Mouse (Mus musculus): Measurements from ENCODE around the gene Mrpl43.

Mrpl43 gene

GRCm38 (mm10) chr19:44977148-44977547, 29.1 kb downstream of the Mrpl43 start:
- DNase-seq (ENCODE audit: low read depth, low spot score), result no peak

GRCm38 (mm10) chr19:44976636-44977035, 29.6 kb downstream of the Mrpl43 start:
- DNase-seq (ENCODE audit: low read depth, low spot score), result no peak

DNA sequence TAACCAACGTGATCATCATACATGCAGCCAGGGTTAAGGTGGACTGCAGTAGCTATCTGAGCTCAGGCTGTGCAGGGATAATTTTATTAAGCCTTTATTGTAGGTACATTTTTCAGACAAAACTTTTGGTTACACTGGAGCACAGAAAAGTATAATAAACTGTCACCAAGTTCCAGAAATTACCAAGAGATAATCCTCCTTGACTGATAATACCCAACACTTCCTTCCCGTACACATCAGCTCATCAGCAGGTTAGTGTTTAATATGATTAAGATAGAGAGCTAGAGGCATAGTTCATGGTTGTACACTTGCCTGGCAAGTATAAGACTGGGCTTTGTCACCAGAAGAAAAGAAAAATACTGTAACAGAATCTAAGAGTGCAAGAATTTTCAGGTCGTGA, 37.9 kb downstream of the Mrpl43 start:
- no peak for DNase-seq (ENCODE audit: low read depth, low spot score)

DNA sequence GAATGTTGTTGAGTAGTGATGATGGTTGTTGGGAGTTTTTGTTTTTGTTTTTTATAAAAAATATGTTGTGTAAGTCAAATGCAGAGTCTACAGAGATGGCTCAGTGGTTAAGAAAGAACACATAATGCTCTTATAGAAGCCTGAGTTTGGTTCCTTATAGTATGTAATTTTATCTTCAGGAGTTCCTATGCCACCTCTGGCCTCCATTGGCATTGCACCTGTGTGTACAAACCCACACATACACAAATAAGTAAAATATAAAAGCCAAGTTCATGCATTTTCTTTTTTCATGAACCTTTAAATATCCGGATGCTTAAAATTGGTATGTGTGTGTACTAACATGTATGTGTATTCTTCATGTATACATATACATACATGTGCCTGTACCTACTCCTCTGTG, 40.3 kb downstream of the Mrpl43 start:
- DNase-seq (ENCODE audit: low read depth, low spot score), result no peak

DNA sequence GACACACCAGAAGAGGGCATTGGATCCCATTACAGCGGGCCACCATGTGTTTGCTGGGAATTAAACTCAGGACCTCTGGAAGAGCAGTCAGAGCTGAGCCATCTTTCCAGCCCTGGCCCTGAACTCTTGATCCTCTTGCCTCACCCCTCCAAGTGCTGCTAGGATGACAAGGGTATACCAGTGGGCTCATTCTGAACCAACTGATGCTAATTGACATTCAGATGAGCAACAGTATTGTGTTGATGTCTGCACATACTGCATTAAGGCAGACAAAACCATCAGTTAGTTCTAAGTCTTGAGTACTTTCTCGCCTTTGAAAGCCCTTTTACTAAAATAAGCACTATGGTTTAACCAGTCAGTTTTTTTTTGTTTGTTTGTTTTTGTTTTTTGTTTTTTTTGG, 46.6 kb downstream of the Mrpl43 start:
- no peak for DNase-seq (ENCODE audit: low read depth, low spot score)
